Mouse (Mus musculus) myocyte (in vitro differentiated cells): ENCODE data around the gene Hsd17b11.

Experiments
- CEBPB ChIP-seq: IDR thresholded peaks from 2 replicates; pipeline ENCODE4 v1.6.1; 2011; ENCODE audit warnings: mild to moderate bottlenecking, moderate library complexity; ENCODE audit not compliant: poor library complexity, insufficient read depth, severe bottlenecking
- E2F4 ChIP-seq: IDR thresholded peaks from one replicate; pipeline ENCODE4 v1.6.1; 2011; ENCODE audit warnings: mild to moderate bottlenecking, control low read depth, moderate library complexity; ENCODE audit not compliant: insufficient read depth
- MYOD1 ChIP-seq, 3 experiments: IDR thresholded peaks; one replicate each; pipeline ENCODE4 v1.6.1; 2011; ENCODE audit warnings: control low read depth in 2 of 3, low read depth in 2 of 3, mild to moderate bottlenecking in 2 of 3, moderate library complexity in 1 of 3; ENCODE audit not compliant: insufficient read length in 2 of 3, control insufficient read depth in 1 of 3
- POLR2A ChIP-seq: IDR thresholded peaks from one replicate; pipeline ENCODE4 v1.6.1; 2011; ENCODE audit warnings: low read depth, mild to moderate bottlenecking, control low read depth, moderate library complexity; ENCODE audit not compliant: insufficient read length
- POLR2AphosphoS2 ChIP-seq: IDR thresholded peaks from one replicate; pipeline ENCODE4 v1.6.1; 2011; ENCODE audit warnings: low read depth, control low read depth; ENCODE audit not compliant: insufficient read length
- REST ChIP-seq: IDR thresholded peaks from one replicate; pipeline ENCODE4 v1.6.1; 2011; ENCODE audit warnings: mild to moderate bottlenecking, control low read depth, moderate library complexity; ENCODE audit not compliant: insufficient read depth, insufficient read length
- TCF12 ChIP-seq: IDR thresholded peaks from one replicate; pipeline ENCODE4 v1.6.1; 2011; ENCODE audit warnings: mild to moderate bottlenecking, control low read depth; ENCODE audit not compliant: poor library complexity, insufficient read depth, severe bottlenecking
- USF1 ChIP-seq: IDR thresholded peaks from one replicate; pipeline ENCODE4 v1.6.1; 2011; ENCODE audit warnings: low read depth, mild to moderate bottlenecking, control low read depth, moderate library complexity

- TF ChIP-seq E2F4: no peak
- TF ChIP-seq CEBPB: no peak
- TF ChIP-seq POLR2A: no peak
- no peak for TF ChIP-seq REST
- no peak for TF ChIP-seq MYOD1 (IDR thresholded peaks at IDR 0.05; ENCODE audit: control insufficient read depth in 1 of 3, insufficient read length in 2 of 3, low read depth in 2 of 3)
- no peak for TF ChIP-seq TCF12
- no peak for TF ChIP-seq USF1
- TF ChIP-seq POLR2AphosphoS2: no peak
Measured at GRCm38 (mm10) chr5:103971051-103971450, 50.7 kb downstream of the Hsd17b11 start.
